Mouse (Mus musculus) intestine, postnatal 0 days (tissue): ENCODE measurements around the gene Oaz1. TPM values are rescaled to one million over a fixed set of nuclear protein-coding genes. Genes with fewer than 3 reads are reported as not detected.

Source experiments
- ATAC-seq: fragments of 200-750 bp; cut with Nextera tagmentation; 2 replicates; pipeline ENCODE4 v1.8.0; 2017; ENCODE audit warnings: mild to moderate bottlenecking, moderate TSS enrichment, moderate library complexity
- H3K27ac ChIP-seq: fragments of 300-500 bp; sonication (generic); 2 replicates; pipeline ENCODE4 v1.5.1; 2014; ENCODE audit warnings: mild to moderate bottlenecking, low read depth, low read length, moderate library complexity
- H3K27me3 ChIP-seq: fragments of 300-500 bp; sonication (generic); replicated peaks from 2 replicates; pipeline ENCODE4 v1.6.1; 2014; ENCODE audit warnings: low read length, mixed read lengths; ENCODE audit not compliant: control insufficient read depth, insufficient read depth
- H3K36me3 ChIP-seq: fragments of 300-500 bp; sonication (generic); 2 replicates; pipeline ENCODE4 v1.6.1; 2014; ENCODE audit warnings: mild to moderate bottlenecking, moderate library complexity; ENCODE audit not compliant: control insufficient read depth, insufficient read depth
- H3K4me1 ChIP-seq: fragments of 300-500 bp; sonication (generic); replicated peaks from 2 replicates; pipeline ENCODE4 v1.6.1; 2014; ENCODE audit warnings: antibody characterized with exemption, low read length, mixed read lengths; ENCODE audit not compliant: control insufficient read depth, insufficient read depth
- H3K4me2 ChIP-seq: fragments of 300-500 bp; sonication (generic); replicated peaks from 2 replicates; pipeline ENCODE4 v1.6.1; 2014; ENCODE audit warnings: low read depth, mild to moderate bottlenecking, moderate library complexity
- H3K4me3 ChIP-seq: fragments of 300-500 bp; sonication (generic); 2 replicates; pipeline ENCODE4 v1.5.1; 2014; ENCODE audit warnings: low read depth, low read length
- H3K9ac ChIP-seq: fragments of 300-500 bp; sonication (generic); 2 replicates; pipeline ENCODE4 v1.6.1; 2014; ENCODE audit warnings: mild to moderate bottlenecking, low read depth, low read length
- H3K9me3 ChIP-seq: fragments of 300-500 bp; sonication (generic); 2 replicates; pipeline ENCODE4 v1.6.1; 2016; ENCODE audit warnings: mixed run types; ENCODE audit not compliant: control insufficient read depth
- CTCF ChIP-seq: sonication (generic); IDR thresholded peaks from 2 replicates; pipeline ENCODE4 v1.5.1; 2016; ENCODE audit warnings: low read depth, mild to moderate bottlenecking, control low read depth, antibody characterized with exemption, moderate library complexity
- WGBS: fragments of 180-500 bp; shearing (Covaris S2); extraction: QIAGEN DNeasy Blood & Tissue Kit; methylation state at CpG from one replicate; pipeline ENCODE4 v1.1.7; 2014; 5-methylcytosine and 5-hydroxymethylcytosine counted together
- polyA plus RNA-seq: library from polyadenylated mRNA; unstranded; fragments of >200 nt; fragmentation: Nextera tagmentation; extraction: Ambion mirVana; gene quantifications from 2 replicates; pipeline ENCODE4 v1.2.1, GENCODE M21; 2015

Gene Oaz1
- polyA plus RNA-seq, 1 experiment from 2014 or later, result 1,019 TPM

- peak overlapping the region; percentile 97 for H3K9ac ChIP-seq
- ATAC-seq, result no peak
- no peaks in the 10 kb centered on the region for H3K27me3 ChIP-seq
- peak overlapping the region; percentile 99 for H3K27ac ChIP-seq
- no peaks in the 10 kb centered on the region for H3K9me3 ChIP-seq
- peaks cover 47% of the 10 kb centered on the region for H3K36me3 ChIP-seq
- under 1% methylated on average over 18 of the region's 18 CpGs for WGBS
- H3K4me2 ChIP-seq, result peak overlapping the region; percentile 90
- H3K4me1 ChIP-seq, result no peaks in the 10 kb centered on the region
- peak overlapping the region; percentile 81 for H3K4me3 ChIP-seq
- no peak for TF ChIP-seq CTCF
Observed at GRCm38 (mm10) chr10:80799070-80799566, 27.3 kb upstream of the Oaz1 start.

GRCm38 (mm10) chr10:80802204-80802912 is 24.1 kb upstream of the Oaz1 start:
- Histone ChIP-seq H3K27me3 (peaks cover 7% of the 10 kb centered on the region; the same call in 1 of the 2 replicates), H3K9ac (no peak overlapping the region), H3K27ac (0 out of 2 replicates have a peak overlapping the region, but pooled peaks have one; percentile 21), H3K4me3 (no peak overlapping the region), H3K36me3 (peaks cover 44% of the 10 kb centered on the region), H3K4me2 (no peak overlapping the region), H3K4me1 (no peaks in the 10 kb centered on the region), H3K9me3 (no peaks in the 10 kb centered on the region)
- no peak for TF ChIP-seq CTCF
- no peak for ATAC-seq
- WGBS, result 87% methylated on average over 10 of the region's 10 CpGs

- H3K27me3 ChIP-seq, result peaks cover 8% of the 10 kb centered on the region; the same call in 1 of the 2 replicates
- 73% methylated on average over 3 of the region's 3 CpGs for WGBS
- H3K27ac ChIP-seq, result no peak overlapping the region
- no peak overlapping the region for H3K9ac ChIP-seq
- no peak for ATAC-seq
- H3K36me3 ChIP-seq, result peaks cover 44% of the 10 kb centered on the region
- no peaks in the 10 kb centered on the region for H3K4me1 ChIP-seq
- no peak overlapping the region for H3K4me3 ChIP-seq
- no peak for TF ChIP-seq CTCF
- H3K4me2 ChIP-seq, result no peak overlapping the region
- no peaks in the 10 kb centered on the region for H3K9me3 ChIP-seq
Observed at GRCm38 (mm10) chr10:80802996-80803395, 23.5 kb upstream of the Oaz1 start.

- H3K27me3 ChIP-seq, result peaks cover 20% of the 10 kb centered on the region
- H3K9ac ChIP-seq, result no peak overlapping the region
- 100% methylated on average over 2 of the region's 2 CpGs for WGBS
- H3K4me3 ChIP-seq, result no peak overlapping the region
- no peak for TF ChIP-seq CTCF
- H3K9me3 ChIP-seq, result no peaks in the 10 kb centered on the region
- H3K36me3 ChIP-seq, result peaks cover 44% of the 10 kb centered on the region
- H3K4me2 ChIP-seq, result no peak overlapping the region
- H3K27ac ChIP-seq, result no peak overlapping the region
- ATAC-seq, result no peak
- 0 out of 2 replicates have a peak, but pooled peaks cover 6% of the 10 kb centered on the region for H3K4me1 ChIP-seq
Observed at GRCm38 (mm10) chr10:80804340-80804739, 22.1 kb upstream of the Oaz1 start.

- Histone ChIP-seq H3K27ac (no peak within 1 kb of the TSS), H3K4me1 (0 out of 2 replicates have a peak, but pooled peaks cover 7% of the 10 kb centered on the region), H3K4me3 (no peak within 1 kb of the TSS), H3K27me3 (peaks cover 20% of the 10 kb centered on the region), H3K4me2 (no peak within 1 kb of the TSS), H3K9me3 (no peaks in the 10 kb centered on the region), H3K9ac (no peak within 1 kb of the TSS), H3K36me3 (peaks cover 44% of the 10 kb centered on the region)
- no peak for TF ChIP-seq CTCF
- ATAC-seq, result no peak
- 66% methylated on average over 6 of the region's 6 CpGs for WGBS
Observed at GRCm38 (mm10) chr10:80804916-80805315, 21.5 kb upstream of the Oaz1 start, which contains the start of gene Amh. Amh (plus strand) TSS chr10:80805243.

- 82% methylated on average over 5 of the region's 5 CpGs for WGBS
- Histone ChIP-seq H3K9me3 (no peaks in the 10 kb centered on the region), H3K4me2 (no peak overlapping the region), H3K27ac (no peak overlapping the region), H3K4me1 (0 out of 2 replicates have a peak, but pooled peaks cover 11% of the 10 kb centered on the region), H3K4me3 (no peak overlapping the region), H3K27me3 (peaks cover 20% of the 10 kb centered on the region), H3K9ac (no peak overlapping the region), H3K36me3 (peaks cover 44% of the 10 kb centered on the region)
- no peak for ATAC-seq
- no peak for TF ChIP-seq CTCF
Observed at GRCm38 (mm10) chr10:80805322-80805721, 21.1 kb upstream of the Oaz1 start.
